Mouse (Mus musculus) kidney, adult 10 weeks (tissue): ENCODE measurements around the gene Cldn6. TPM values are rescaled to one million over a fixed set of nuclear protein-coding genes. Genes with fewer than 3 reads are reported as not detected.

Experiments used
- polyA plus RNA-seq: library from polyadenylated mRNA; stranded (reverse); fragments of 350-450 nt; fragmentation: Illumina TruSeq; extraction: RNeasy Lipid Tissue Mini Kit (QIAGEN cat#74804); gene quantifications from one replicate; pipeline ENCODE4 v1.2.3, GENCODE M21; 2014; ENCODE audit warnings: low read depth, low replicate concordance

Cldn6 gene
- polyA plus RNA-seq = 0.32 TPM

DNA sequence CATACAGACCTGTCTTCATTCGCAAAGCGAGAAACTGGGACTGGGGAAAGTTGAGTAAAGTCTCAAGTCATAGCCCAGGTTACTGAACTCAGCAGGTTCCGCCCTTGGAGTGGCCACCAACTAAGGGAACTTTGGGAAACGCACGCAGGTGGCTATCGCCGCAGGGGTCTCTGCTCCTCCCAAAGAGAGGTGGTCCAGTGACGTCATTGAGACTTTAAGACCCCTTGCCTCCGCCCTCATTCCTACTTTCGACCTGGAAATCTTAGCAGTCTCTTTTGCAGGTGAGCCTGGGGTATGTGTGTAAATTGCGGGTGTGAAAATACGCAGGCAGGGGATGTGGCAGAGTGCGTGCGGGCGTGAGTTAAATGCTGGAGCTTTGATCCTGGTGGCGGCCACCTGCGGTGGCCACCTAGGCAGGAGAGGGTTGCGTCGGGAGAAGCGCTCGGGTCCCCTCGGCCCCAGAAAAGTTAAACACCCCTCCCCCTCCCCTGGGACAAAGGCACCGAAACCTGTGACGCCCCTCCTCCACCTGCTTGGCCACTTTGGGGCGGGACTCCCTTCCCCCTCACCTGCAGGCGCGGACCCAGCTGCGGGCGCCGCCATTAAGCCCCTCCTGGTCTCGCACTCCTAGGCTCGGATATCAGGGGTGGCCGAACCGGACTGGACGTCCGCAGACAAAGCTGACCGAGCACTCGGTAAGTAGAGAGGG is at the start of gene Cldn6:
Gene Cldn6 (plus strand): TSS at position 123 of the 709 bp plus-strand sequence.

DNA sequence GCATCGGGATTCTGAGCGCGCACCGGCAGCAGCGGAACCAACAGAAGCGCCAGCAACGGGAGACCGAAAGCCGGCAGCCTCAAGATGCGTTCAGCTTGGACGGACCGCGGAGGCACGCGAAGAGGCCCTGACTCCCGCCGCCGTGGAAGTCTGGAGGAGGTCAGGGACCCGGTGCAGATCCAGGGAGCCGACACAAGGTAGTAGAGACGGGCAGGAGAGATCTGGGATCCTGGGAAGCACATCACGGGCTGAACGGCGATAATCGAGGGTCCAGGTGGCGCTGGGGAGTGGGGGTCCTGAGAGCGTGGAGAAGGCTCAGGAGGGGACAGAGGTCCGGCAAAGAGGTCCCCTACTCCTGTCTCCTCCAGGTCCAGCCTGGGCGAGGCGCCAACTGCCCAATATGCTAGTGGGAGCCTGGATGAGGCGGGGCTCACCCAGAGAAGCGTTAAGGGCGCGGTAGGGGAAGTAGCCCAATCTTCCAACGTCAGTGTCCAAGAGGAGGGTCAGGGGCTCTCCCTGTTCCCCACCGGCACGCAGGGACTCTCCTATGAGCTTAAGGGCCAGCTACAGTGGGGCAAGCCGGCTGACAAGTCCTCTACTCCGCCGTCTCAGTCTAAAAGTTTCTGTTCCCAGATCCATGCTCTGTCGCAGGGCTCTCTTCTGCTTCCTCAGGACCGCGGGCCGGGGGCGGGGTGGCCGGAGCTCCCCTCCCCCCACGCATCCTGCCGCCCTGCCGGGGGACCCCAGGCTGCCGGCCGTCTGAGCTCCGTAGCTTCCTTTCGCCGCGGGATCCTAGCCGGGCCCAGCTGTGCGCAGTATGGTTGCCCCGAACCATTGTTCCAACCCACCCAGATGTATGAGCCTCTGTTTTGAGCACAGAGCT is 34.2 kb upstream of the Cldn6 start, which contains the start of gene Mmp25:
Gene Mmp25 (minus strand): TSS at position 665 of the 883 bp plus-strand sequence.

DNA sequence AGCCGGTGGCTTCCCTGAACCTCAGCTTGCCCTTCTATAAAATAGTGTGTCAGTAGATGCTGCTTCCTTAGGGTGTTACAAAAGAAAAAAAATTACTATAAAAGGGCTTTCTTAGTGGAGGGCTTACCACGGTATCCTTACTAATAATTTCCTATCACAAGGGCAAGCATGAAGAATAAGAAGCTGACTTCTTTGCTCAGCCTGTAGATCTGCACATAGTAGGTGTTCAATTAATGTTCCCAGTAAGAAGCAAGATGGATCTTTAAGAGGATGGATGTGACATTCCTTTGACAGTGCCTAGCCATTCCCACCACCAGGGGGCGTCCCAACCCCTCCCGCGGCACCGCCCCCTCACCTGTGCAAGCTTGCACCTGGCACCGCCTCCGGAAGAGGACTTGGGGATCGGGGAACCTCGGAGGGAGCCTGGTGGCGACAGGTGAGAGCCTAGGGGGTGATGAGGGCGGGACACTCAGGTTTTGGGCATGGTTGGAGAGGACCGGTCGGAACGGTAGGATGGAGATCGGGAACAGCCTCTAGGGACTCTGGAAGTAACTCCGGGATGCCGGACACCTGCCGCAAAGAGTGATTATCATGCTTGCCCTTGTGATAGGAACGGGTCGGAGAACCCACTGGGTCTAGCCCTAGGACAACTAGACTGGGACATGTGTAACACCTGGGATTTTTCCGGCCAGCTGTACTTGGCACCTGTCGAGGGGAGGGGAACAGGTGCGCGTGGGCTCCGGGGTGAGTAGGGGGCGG is 18.8 kb upstream of the Cldn6 start, which contains the start of gene Bicdl2:
Gene Bicdl2 (plus strand): TSS at position 390 of the 759 bp plus-strand sequence.

DNA sequence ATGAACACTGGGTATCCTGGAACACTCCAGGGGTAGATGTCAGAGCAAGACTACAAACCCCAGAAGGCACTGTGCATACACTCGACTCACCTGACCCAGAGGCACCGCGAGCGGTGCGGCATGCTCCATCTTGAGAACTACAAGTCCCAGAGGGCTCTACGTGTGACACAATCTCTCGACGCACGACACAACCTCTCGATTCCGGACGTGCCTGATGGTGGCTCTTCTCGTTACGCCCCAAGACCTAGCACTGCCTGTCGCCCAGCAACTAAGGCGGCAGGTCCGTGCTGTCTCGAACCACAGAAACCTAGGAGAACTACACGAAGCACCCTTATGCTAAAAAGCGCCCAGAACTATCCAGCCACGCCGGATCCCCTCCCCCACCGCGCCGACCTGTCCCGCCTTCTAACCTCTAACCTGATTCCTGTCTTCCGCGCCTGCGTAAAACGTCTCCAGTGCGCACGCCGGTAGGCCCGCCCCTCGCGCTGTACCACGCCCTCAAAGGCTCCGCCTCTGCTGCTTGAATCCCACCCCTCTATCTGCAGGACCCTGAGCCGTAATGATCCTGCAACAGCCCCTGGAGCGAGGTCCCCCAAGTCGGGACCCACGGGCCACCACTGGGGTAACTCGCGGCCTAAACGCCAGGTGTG is 5.5 kb upstream of the Cldn6 start, which contains the start of the genes Hcfc1r1 and Thoc6:
Gene Hcfc1r1 (plus strand): TSS at position 173 of the 650 bp plus-strand sequence.
Gene Thoc6 (minus strand): TSS at position 459 of the 650 bp plus-strand sequence.

DNA sequence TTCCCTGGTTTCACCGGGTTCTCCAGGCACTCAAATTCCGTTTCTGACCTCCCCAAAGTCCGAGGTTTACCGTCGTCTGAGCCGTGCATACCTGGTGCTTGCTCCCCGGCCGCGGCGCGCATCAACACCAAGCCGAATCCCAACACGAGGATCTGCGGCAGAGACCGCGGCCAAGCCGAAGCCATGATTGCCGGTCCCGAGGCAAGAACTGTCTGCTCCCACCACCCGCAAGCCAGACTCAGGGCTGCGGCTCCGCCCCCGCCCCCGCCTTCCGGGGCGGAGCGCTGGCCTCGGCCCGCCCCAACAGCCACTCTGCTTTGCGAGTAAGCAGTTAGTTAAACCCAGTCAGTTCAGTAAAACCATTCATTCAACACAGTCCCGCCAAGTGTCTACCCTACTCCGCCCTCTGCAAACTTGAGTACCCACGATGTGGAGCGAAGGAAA is 1.8 kb upstream of the Cldn6 start, which contains the start of gene Tnfrsf12a:
Gene Tnfrsf12a (minus strand): TSS at position 233 of the 444 bp plus-strand sequence.

DNA sequence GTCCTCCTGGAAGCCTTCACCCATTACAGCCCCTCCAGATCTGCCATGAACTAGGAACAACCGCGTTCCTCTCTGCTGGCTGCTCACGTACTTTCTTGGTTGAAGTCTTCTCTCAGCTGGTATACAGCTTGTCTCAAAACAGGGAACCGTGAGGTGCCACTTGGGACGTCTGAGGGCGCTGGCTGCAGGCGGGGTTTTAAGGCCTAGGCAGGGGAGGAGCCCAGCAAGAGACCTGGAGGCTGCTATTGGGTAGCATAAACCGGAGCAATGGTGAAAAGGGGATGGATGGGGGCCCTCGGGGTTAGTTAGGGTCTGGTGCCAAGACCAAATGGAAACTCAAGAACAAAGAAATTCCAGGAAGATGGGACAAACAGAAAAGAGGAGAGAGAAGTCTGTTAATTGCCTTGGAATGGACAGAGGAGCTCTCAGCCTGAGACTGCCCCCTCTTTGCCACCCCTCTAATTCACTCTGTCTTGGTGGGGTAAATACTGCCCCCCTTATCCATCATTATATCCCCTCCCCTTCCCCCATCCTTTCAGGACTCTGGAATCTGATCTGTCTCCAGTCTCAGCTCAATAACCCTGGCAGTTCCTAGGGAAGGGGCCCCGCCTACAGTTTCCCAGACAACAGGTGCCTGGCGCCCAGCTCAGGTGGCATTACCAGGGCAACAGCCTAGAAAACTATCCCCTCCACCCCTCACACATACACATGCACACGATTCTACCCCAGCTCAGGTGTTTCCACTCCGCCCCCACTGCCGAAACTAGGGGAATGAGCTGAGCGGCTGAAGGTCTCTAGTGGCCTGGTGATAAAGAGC is 5.0 kb downstream of the Cldn6 start, which contains the start of gene Cldn9:
Gene Cldn9 (minus strand): TSS at position 171 of the 817 bp plus-strand sequence.

DNA sequence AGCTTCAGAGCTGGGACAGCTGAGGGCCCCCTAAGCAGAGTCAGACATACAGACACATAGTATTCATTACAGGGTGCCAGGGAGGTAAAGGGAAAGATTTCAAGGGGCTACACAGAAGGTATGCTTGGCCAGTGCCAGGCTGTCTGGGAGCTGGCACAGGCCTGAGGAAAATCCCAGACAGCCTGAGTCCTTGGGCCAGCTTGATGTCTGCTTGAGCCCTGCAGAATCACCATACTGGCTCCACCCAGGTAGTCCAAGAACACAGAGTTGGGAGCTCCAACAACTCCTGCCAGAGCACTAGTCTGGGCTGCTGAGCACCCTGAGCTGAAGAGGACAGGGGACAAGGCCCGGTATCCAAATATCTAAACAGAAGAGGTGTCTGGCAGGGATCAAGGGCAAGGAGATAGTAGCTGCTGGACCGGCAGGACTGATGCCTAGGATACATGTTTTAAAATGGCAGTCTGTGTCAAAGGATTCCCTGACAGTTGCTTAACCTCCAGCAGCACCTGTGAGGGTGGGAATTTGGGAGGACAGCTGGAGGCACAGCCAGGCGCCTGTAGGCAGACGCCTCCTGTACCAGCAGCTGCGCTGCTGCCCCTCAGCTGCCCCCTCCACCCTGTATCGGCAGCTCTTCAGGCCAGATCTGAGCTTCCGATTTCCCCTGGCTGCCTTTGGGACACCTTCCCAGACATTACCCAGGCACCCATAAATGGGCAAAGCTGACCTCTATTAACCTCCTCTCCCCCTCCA is 43.5 kb downstream of the Cldn6 start, which contains the start of gene 1520401A03Rik:
Gene 1520401A03Rik (minus strand): TSS at position 408 of the 750 bp plus-strand sequence.

DNA sequence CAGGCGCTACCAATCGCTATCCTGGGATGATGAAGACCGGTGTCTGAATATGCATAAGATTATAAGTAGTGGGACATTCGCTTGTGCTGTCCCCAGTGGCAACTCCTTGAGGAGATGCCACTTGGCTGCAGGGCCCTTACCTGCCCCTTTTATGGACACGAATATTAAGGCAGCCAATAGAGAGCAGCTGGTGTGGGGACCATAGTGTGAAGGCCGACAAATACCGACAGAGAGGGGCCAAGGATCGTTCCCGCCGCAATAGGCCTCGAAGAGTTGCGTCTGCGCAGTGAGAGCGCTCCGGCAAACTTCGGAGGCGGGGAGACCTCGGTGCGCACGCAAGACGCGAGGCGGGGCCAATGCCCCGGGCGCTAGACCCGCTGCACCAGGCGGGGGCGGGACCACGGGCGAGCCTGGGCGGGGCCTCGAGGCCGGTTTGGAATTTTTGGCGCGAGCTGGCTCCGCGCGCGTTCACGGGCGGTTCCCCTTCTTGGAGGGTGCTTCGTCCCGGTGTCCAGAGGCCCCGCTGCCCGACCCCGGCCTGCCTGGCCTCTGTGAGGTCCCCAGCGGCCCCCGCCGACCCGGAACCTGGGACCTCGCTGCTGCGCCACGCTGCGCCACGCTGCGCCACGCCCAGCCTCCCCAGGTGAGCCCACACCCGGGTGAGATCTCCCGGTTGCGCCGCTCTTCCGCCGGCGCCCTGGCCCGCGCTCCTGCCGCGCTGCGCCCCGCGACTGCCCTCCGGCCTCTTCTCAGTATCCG is 47.1 kb downstream of the Cldn6 start, which contains the start of gene Pkmyt1:
Gene Pkmyt1 (plus strand): TSS at position 338 of the 759 bp plus-strand sequence.

Other genes with a start within 250 kb of the Cldn6 start
- not detected for gene Vmn2r117, start 199.6 kb upstream of the Cldn6 start, polyA plus RNA-seq
- 0.32 TPM for gene Zfp213, start 115.0 kb upstream of the Cldn6 start, polyA plus RNA-seq
- not detected for gene Zfp13, start 79.8 kb upstream of the Cldn6 start, polyA plus RNA-seq
- not detected for gene Zscan10, start 78.4 kb upstream of the Cldn6 start, polyA plus RNA-seq
- 0.08 TPM for gene Mmp25, start 34.0 kb upstream of the Cldn6 start, polyA plus RNA-seq
- gene Bicdl2, start 18.7 kb upstream of the Cldn6 start, polyA plus RNA-seq = 0.28 TPM
- gene Hcfc1r1, start 5.7 kb upstream of the Cldn6 start, polyA plus RNA-seq = 7.0 TPM
- gene Thoc6, start 5.4 kb upstream of the Cldn6 start, polyA plus RNA-seq = 1.8 TPM
- gene Tnfrsf12a, start 1.8 kb upstream of the Cldn6 start, polyA plus RNA-seq = 0.65 TPM
- not detected for gene Cldn9, start 4.8 kb downstream of the Cldn6 start, polyA plus RNA-seq
- not detected for gene 1520401A03Rik, start 43.5 kb downstream of the Cldn6 start, polyA plus RNA-seq
- gene Pkmyt1, start 47.1 kb downstream of the Cldn6 start, polyA plus RNA-seq = not detected
- gene Paqr4, start 61.6 kb downstream of the Cldn6 start, polyA plus RNA-seq = 0.65 TPM
- not detected for gene Kremen2, start 66.6 kb downstream of the Cldn6 start, polyA plus RNA-seq
- gene Flywch1, start 92.4 kb downstream of the Cldn6 start, polyA plus RNA-seq = 0.65 TPM
- gene Flywch2, start 106.8 kb downstream of the Cldn6 start, polyA plus RNA-seq = not detected
- 69.0 TPM for gene Srrm2, start 111.3 kb downstream of the Cldn6 start, polyA plus RNA-seq
- 12.0 TPM for gene Elob, start 149.9 kb downstream of the Cldn6 start, polyA plus RNA-seq
- not detected for gene Prss33, start 156.8 kb downstream of the Cldn6 start, polyA plus RNA-seq
- gene Prss32, start 164.6 kb downstream of the Cldn6 start, polyA plus RNA-seq = not detected
- not detected for gene Prss41, start 164.9 kb downstream of the Cldn6 start, polyA plus RNA-seq
- not detected for gene Prss21, start 188.8 kb downstream of the Cldn6 start, polyA plus RNA-seq
- gene Dcpp1, start 201.6 kb downstream of the Cldn6 start, polyA plus RNA-seq = not detected
- gene Dcpp2, start 201.6 kb downstream of the Cldn6 start, polyA plus RNA-seq = not detected
- not detected for gene Dcpp3, start 238.2 kb downstream of the Cldn6 start, polyA plus RNA-seq